Mouse (Mus musculus) C2C12 (cell line): ENCODE data around the gene Map3k21.

ENCODE experiments used
- CEBPB ChIP-seq: IDR thresholded peaks from one replicate; pipeline ENCODE4 v1.6.1; 2011; ENCODE audit warnings: low read depth, mild to moderate bottlenecking, control low read depth, moderate library complexity
- CTCF ChIP-seq: IDR thresholded peaks from one replicate; pipeline ENCODE4 v1.5.1; 2011; ENCODE audit not compliant: control insufficient read depth, insufficient read depth, insufficient read length
- MAX ChIP-seq: IDR thresholded peaks from one replicate; pipeline ENCODE4 v1.6.1; 2011; ENCODE audit warnings: mild to moderate bottlenecking, control low read depth
- MYOD1 ChIP-seq: IDR thresholded peaks from one replicate; pipeline ENCODE4 v1.6.1; 2011; ENCODE audit warnings: low read depth; ENCODE audit not compliant: control insufficient read depth, insufficient read length
- MYOG ChIP-seq: IDR thresholded peaks from one replicate; pipeline ENCODE4 v1.6.1; 2011; ENCODE audit not compliant: control insufficient read depth, insufficient read length; ENCODE audit errors: extremely low read depth
- USF1 ChIP-seq: IDR thresholded peaks from one replicate; pipeline ENCODE4 v1.6.1; 2011; ENCODE audit warnings: low read depth, mild to moderate bottlenecking, control low read depth, moderate library complexity

DNA sequence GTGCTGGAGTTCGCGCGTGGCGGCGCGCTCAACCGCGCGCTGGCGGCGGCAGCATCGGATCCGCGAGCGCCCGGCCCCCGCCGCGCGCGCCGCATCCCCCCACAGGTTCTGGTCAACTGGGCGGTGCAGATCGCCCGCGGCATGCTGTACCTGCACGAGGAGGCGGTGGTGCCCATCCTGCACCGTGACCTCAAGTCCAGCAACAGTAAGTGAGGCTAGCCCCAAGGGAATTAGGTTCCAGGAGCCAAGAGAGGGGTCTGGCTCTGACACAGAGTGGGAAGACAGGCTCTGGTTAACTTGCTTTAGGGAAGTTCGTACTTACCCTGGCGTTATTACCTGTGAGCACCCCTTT, 955 bp downstream of the Map3k21 start:
- no peak for TF ChIP-seq MAX
- TF ChIP-seq CTCF, result no peak
- TF ChIP-seq MYOD1, result no peak
- no peak for TF ChIP-seq USF1
- no peak for TF ChIP-seq CEBPB
- no peak for TF ChIP-seq MYOG
